Mouse (Mus musculus): ENCODE results near the gene Lamtor5. TPM values are rescaled to one million over a fixed set of nuclear protein-coding genes. Genes with fewer than 3 reads are reported as not detected.
"Not testable (repeated sequence)": the region's sequence is repeated elsewhere in the genome, so short reads cannot be mapped to it uniquely, and the experiment has no call there.

The Lamtor5 gene
- total RNA-seq, 2 experiments from 2014 or later: 12.1 to 42.8 TPM

GRCm38 (mm10) chr3:107261851-107262165, 16.9 kb upstream of the Lamtor5 start:
- no peak for ATAC-seq (replicated peaks; ENCODE audit: low FRiP score, poor library complexity, severe bottlenecking)

GRCm38 (mm10) chr3:107266814-107267345, 11.8 kb upstream of the Lamtor5 start:
- no peak for ATAC-seq (replicated peaks; ENCODE audit: low FRiP score, poor library complexity, severe bottlenecking)

- ATAC-seq (replicated peaks; ENCODE audit: low FRiP score, poor library complexity, severe bottlenecking): no peak
Measured at GRCm38 (mm10) chr3:107272433-107272832, 6.2 kb upstream of the Lamtor5 start.

- peak; percentile 76 for ATAC-seq (replicated peaks; ENCODE audit: low FRiP score, poor library complexity, severe bottlenecking)
Measured at GRCm38 (mm10) chr3:107273820-107274219, 4.8 kb upstream of the Lamtor5 start.

GRCm38 (mm10) chr3:107275351-107275750, 3.3 kb upstream of the Lamtor5 start:
- ATAC-seq (replicated peaks; ENCODE audit: low FRiP score, poor library complexity, severe bottlenecking): no peak

GRCm38 (mm10) chr3:107275996-107276395, 2.7 kb upstream of the Lamtor5 start:
- ATAC-seq (replicated peaks; ENCODE audit: low FRiP score, poor library complexity, severe bottlenecking): no peak

- ATAC-seq (replicated peaks; ENCODE audit: low FRiP score, poor library complexity, severe bottlenecking): no peak
Measured at GRCm38 (mm10) chr3:107276626-107277025, 2.0 kb upstream of the Lamtor5 start.

GRCm38 (mm10) chr3:107286123-107286522, 7.5 kb downstream of the Lamtor5 start:
- no peak for ATAC-seq (replicated peaks; ENCODE audit: low FRiP score, poor library complexity, severe bottlenecking)

GRCm38 (mm10) chr3:107287346-107287745, 8.7 kb downstream of the Lamtor5 start:
- no peak for ATAC-seq (replicated peaks; ENCODE audit: low FRiP score, poor library complexity, severe bottlenecking)

GRCm38 (mm10) chr3:107290764-107291381, 12.2 kb downstream of the Lamtor5 start, which contains the start of gene Slc16a4:
Gene Slc16a4 (plus strand): TSS chr3:107291230.
- no peak for ATAC-seq (replicated peaks; ENCODE audit: low FRiP score, poor library complexity, severe bottlenecking)

GRCm38 (mm10) chr3:107295672-107296360, 17.2 kb downstream of the Lamtor5 start:
- no peak for ATAC-seq (replicated peaks; ENCODE audit: low FRiP score, poor library complexity, severe bottlenecking)

- not testable (repeated sequence) for ATAC-seq (replicated peaks; ENCODE audit: low FRiP score, poor library complexity, severe bottlenecking)
Measured at GRCm38 (mm10) chr3:107296917-107297316, 18.3 kb downstream of the Lamtor5 start.

GRCm38 (mm10) chr3:107317338-107317737, 38.7 kb downstream of the Lamtor5 start:
- no peak for ATAC-seq (replicated peaks; ENCODE audit: low FRiP score, poor library complexity, severe bottlenecking)

GRCm38 (mm10) chr3:107321141-107321540, 42.5 kb downstream of the Lamtor5 start:
- ATAC-seq (replicated peaks; ENCODE audit: low FRiP score, poor library complexity, severe bottlenecking): no peak

- ATAC-seq (replicated peaks; ENCODE audit: low FRiP score, poor library complexity, severe bottlenecking): no peak
Measured at GRCm38 (mm10) chr3:107321776-107322175, 43.1 kb downstream of the Lamtor5 start.

- no peak for ATAC-seq (replicated peaks; ENCODE audit: low FRiP score, poor library complexity, severe bottlenecking)
Measured at GRCm38 (mm10) chr3:107326442-107326841, 47.8 kb downstream of the Lamtor5 start.

GRCm38 (mm10) chr3:107330503-107331424, 52.1 kb downstream of the Lamtor5 start:
- no peak for ATAC-seq (replicated peaks; ENCODE audit: low FRiP score, poor library complexity, severe bottlenecking)

- 0 out of 2 replicates have a peak, but pooled peaks have one; percentile 2 for ATAC-seq (replicated peaks; ENCODE audit: low FRiP score, poor library complexity, severe bottlenecking)
Measured at GRCm38 (mm10) chr3:107331746-107332126, 53.1 kb downstream of the Lamtor5 start.

GRCm38 (mm10) chr3:107332127-107332959, 53.7 kb downstream of the Lamtor5 start:
- ATAC-seq (replicated peaks; ENCODE audit: low FRiP score, poor library complexity, severe bottlenecking): 0 out of 2 replicates have a peak, but pooled peaks have one; percentile 5
